Mouse (Mus musculus) E14TG2a.4 (cell line): Measurements from ENCODE around the gene Sem1.
"Not testable (repeated sequence)": the region's sequence is repeated elsewhere in the genome, so short reads cannot be mapped to it uniquely, and the experiment has no call there.

Source experiments
- H3K27me3 ChIP-seq: 2 replicates; pipeline ENCODE4 v1.6.1; 2014; ENCODE audit warnings: low read length, control low read depth; ENCODE audit not compliant: insufficient read depth
- H3K36me3 ChIP-seq: 2 replicates; pipeline ENCODE4 v1.6.1; 2014; ENCODE audit warnings: low read length, control low read depth; ENCODE audit not compliant: insufficient read depth
- H3K4me1 ChIP-seq: replicated peaks from 2 replicates; pipeline ENCODE4 v1.6.1; 2014; ENCODE audit warnings: low read depth, low read length, control low read depth
- H3K4me3 ChIP-seq: replicated peaks from 2 replicates; pipeline ENCODE4 v1.5.1; 2014; ENCODE audit warnings: mild to moderate bottlenecking, low read length
- H3K9me3 ChIP-seq: 2 replicates; pipeline ENCODE4 v1.6.1; 2014; ENCODE audit warnings: low read length, control low read depth
- CTCF ChIP-seq: conservative IDR thresholded peaks from 2 replicates; pipeline ENCODE4 v1.5.1; 2014; ENCODE audit warnings: low read length
- NANOG ChIP-seq: IDR thresholded peaks from 2 replicates; pipeline ENCODE4 v1.6.1; 2014; ENCODE audit warnings: borderline replicate concordance, low read length, mixed read lengths
- POU5F1 ChIP-seq: IDR thresholded peaks from 2 replicates; pipeline ENCODE4 v1.6.1; 2014; ENCODE audit warnings: low read length, borderline replicate concordance

Gene Sem1

DNA sequence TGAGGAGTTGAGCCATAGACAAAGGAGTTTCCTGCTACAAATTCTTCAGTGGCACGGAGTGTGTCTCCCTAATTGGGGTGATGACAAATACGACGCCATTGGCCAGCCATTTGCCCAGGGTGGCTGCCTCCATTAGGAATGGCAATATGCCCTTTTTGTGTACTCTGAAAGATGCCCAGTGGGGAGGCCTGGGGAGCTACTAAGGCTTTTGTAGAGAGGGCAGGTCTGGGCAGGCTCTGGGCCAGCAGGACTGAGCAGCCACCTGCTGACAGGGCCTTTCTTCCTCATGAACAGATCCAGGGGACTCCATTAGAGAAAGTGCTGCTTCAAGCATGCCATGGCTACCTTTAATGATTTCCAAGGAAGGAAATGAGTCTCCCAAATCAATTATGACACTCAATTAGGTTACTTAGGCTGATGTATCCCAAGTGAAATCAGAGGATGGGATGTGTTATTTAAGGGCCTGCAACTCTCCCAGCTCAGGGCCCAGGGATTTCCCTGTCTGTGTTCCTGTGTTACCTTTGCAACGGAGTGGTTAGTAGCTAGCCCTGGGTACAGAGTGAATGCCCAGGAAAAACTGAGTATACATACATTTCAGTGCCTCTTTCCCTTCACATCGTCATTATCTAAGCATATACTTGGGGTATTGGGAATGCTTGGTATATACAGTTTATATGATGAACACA, 41.5 kb downstream of the Sem1 start:
- Histone ChIP-seq H3K4me3 (no peak overlapping the region), H3K4me1 (peaks cover 6% of the 10 kb centered on the region; the same call in 1 of the 2 replicates), H3K36me3 (no peaks in the 10 kb centered on the region), H3K9me3 (peaks cover 13% of the 10 kb centered on the region), H3K27me3 (no peaks in the 10 kb centered on the region)
- no peak for TF ChIP-seq POU5F1
- TF ChIP-seq NANOG = no peak
- no peak for TF ChIP-seq CTCF

DNA sequence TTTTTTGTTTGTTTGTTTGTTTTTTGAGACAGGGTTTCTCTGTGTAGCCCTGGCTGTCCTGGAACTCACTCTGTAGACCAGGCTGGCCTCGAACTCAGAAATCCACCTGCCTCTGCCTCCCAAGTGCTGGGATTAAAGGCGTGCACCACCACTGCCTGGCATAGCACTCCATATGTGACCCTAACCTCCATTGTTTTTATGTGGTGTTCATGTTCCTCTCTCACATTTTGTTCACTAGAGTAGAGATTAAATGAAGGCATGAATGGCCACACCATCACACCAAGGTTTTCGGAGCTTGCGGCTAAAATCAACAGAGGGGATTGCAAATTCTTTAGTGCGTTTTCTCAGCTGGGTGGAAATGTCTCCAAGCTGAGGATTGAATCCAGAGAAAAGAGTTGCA, 42.1 kb downstream of the Sem1 start:
- not testable (repeated sequence) for H3K4me1 ChIP-seq, H3K27me3 ChIP-seq, H3K36me3 ChIP-seq, H3K4me3 ChIP-seq
- H3K9me3 ChIP-seq = peaks cover 13% of the 10 kb centered on the region
